Mouse (Mus musculus) liver, embryonic 14.5 days (tissue): Measurements from ENCODE around the gene Ppfibp2.

Source experiments
- CTCF ChIP-seq: IDR thresholded peaks from 2 replicates; pipeline ENCODE4 v1.5.1; 2016; ENCODE audit warnings: antibody characterized with exemption, low read depth, control low read depth
- EP300 ChIP-seq: IDR thresholded peaks from 2 replicates; pipeline ENCODE4 v1.6.1; 2016; ENCODE audit warnings: antibody characterized with exemption, low read depth

DNA sequence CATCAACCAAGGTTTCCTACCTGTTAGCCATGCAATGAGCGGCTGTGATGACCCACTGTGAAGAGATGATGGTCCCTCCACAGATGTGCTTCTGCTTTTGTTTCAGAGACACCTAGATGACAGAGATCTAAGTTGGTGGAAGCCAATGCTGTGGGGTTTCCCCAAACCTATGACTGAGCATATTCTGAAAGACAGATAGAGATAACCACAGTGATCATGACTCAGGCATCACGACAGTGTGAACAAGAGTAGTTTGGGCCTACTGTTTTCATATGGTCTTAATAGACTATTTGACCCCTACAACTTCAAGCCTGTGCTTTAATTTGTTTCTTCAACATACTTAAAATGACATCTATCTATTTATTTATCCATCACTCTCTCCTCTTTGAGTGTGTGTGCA lies 201.5 kb downstream of the Ppfibp2 start:
- no peak for TF ChIP-seq CTCF
- no peak for TF ChIP-seq EP300
